Mouse (Mus musculus): ENCODE measurements around the gene Zc3h14.

DNA sequence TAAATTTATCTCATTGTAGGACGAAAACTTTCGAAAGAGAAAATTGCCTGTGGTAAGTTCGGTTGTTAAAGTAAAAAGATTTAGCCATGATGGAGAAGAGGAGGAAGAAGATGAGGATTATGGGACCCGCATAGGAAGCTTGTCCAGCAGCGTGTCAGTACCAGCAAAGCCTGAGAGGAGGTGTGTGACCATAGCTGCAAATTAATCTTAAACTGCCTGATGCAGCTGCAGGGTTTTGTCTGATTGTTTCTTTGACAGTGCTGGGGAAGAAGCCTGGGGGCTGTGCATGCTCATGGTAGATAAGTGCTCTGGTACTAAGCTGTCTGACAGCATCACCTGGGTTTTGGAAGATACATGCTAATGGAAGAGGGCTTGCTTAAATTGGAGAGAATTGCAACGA, 12.9 kb downstream of the Zc3h14 start:
- TF ChIP-seq CTCF (conservative IDR thresholded peaks at IDR 0.05; ENCODE audit: low read length) (no peak), POU5F1 (IDR thresholded peaks at IDR 0.05; ENCODE audit: borderline replicate concordance, low read length) (no peak)

All from E14TG2a.4 (cell line).